ENCODE assay signal across 28 mouse cellular contexts in the genomic region with DNA sequence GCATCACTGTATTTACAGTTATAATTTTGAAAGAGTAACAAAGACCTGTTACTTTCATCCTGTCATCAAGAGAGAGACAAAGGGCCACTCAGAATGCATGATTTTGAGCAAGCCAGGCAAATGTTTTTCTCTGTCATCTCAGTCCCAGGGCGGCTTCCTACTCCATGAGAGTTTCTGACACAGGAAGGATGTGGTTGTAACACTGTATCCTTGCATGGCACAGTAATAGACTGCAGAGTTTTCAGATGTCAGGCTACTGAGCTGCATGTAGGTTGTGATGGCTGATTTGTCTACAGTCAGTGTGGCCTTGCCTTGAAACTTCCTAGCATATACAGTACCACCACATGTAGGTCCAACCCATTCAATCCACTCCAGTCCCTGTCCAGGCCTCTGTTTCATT.
DNase-seq lines count a peak whose midpoint lies in the region; ATAC-seq and TF ChIP-seq lines count a peak whose summit lies in the region.
"Had no signal": no experiment of that assay in that cellular context is flagged by ENCODE, and none has a peak within 500 bp of the region (broad histone marks: within the 10 kb centered on the region; RNA-seq: fewer than 3 reads in every experiment).

No protein-coding gene starts in this region.

- TF ChIP-seq CTCF in gastrocnemius, adult 2 months (IDR thresholded peaks at IDR 0.05), result no peak

- intact Hi-C loops in heart, postnatal 14 days (cut with DNase I), result no loop called here
- intact Hi-C loops in gastrocnemius, adult 2 months (cut with DNase I), result no loop called here

- H3K4me3 ChIP-seq in gastrocnemius, adult 2 months, result no peak overlapping the region
- H3K4me3 ChIP-seq: embryonic facial prominence, embryonic 13.5 days; forebrain, embryonic 10.5 days; forebrain, embryonic 15.5 days; hindbrain, embryonic 13.5 days; limb, embryonic 10.5 days; limb, embryonic 15.5 days; neural tube, embryonic 15.5 days; stomach, embryonic 15.5 days had no signal

- H3K27ac ChIP-seq in gastrocnemius, adult 2 months, result no peak overlapping the region
- H3K27ac ChIP-seq: embryonic facial prominence, embryonic 13.5 days; forebrain, embryonic 10.5 days; forebrain, embryonic 15.5 days; hindbrain, embryonic 13.5 days; limb, embryonic 10.5 days; limb, embryonic 15.5 days; liver, embryonic 14.5 days; macrophage; neural tube, embryonic 15.5 days; stomach, embryonic 15.5 days had no signal

- DNase-seq in thymus, postnatal 10 days (ENCODE audit: low spot score in 2 of 2), result peak; percentile 72
- no peak for DNase-seq in kidney, postnatal 36 days
- DNase-seq in heart, postnatal 14 days, result no peak
- DNase-seq in gastrocnemius, adult 2 months, result no peak
- DNase-seq in urinary bladder, postnatal 4 days (ENCODE audit: low spot score in 2 of 2), result no peak
- DNase-seq: adrenal gland, postnatal 14 days; cerebellum, adult 11 months; cerebellum, adult 9-10 months; cerebellum, postnatal 36 days; kidney, adult 9 months; kidney, postnatal 10 days; lung, adult 2 months; lung, postnatal 10 days; right cerebral cortex, postnatal 25 days had no signal

- ATAC-seq in common myeloid progenitor, adult 5-6 weeks (replicated peaks; ENCODE audit: low read depth, poor library complexity, severe bottlenecking), result peak; percentile 89
- ATAC-seq in monocyte, adult 5-6 weeks (replicated peaks; ENCODE audit: insufficient number of reproducible peaks, low FRiP score, low TSS enrichment, poor library complexity, severe bottlenecking), result 0 out of 2 replicates have a peak, but pooled peaks have one; percentile 27
- ATAC-seq: forebrain, embryonic 15.5 days; intestine, embryonic 16.5 days; midbrain, embryonic 16.5 days had no signal

Comparison
In these comparisons a context has a peak if more than half of its experiments do, and no peak if none do; other contexts are left out.
1. DNase-seq: peak in thymus, postnatal 10 days (2 of 2); none in kidney, postnatal 36 days (0 of 2), heart, postnatal 14 days (0 of 2), gastrocnemius, adult 2 months (single experiment) and urinary bladder, postnatal 4 days (0 of 2).